Mouse (Mus musculus) G1E (cell line): ENCODE measurements around the gene Atf7.

Source experiments
- CTCF ChIP-seq: IDR thresholded peaks from 2 replicates; pipeline ENCODE4 v1.5.1; 2012; ENCODE audit warnings: low read depth, low read length, inconsistent platforms, mixed read lengths
- GATA1 ChIP-seq: IDR thresholded peaks from 2 replicates; pipeline ENCODE4 v1.6.1; 2012; ENCODE audit warnings: borderline replicate concordance, low read length, inconsistent platforms, mixed read lengths
- POLR2AphosphoS5 ChIP-seq: IDR thresholded peaks from 2 replicates; pipeline ENCODE4 v1.6.1; 2012; ENCODE audit warnings: low read depth, low read length, inconsistent platforms; ENCODE audit not compliant: insufficient replicate concordance
- TAL1 ChIP-seq: conservative IDR thresholded peaks from 2 replicates; pipeline ENCODE4 v1.6.1; 2012; ENCODE audit warnings: low read depth, low read length, inconsistent platforms, mixed read lengths

DNA sequence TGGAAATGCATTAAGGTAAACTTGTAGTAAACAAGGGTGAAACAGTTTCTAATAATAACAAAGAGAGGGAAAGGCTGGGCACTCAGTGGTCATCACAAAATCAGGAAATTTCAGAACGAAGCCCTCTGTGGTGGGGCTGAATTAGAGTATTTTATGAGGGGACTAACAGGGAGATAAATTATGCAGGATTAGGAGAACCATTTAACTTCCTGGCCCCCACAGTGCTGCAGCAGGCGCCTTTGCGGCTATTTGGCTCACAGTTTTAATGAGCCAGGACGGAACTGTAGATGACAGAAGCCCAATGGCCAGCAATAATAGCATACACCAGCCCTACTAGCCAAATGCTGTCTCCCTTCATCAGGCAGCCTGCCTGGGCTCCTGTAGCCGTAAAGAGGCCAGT is 61.6 kb downstream of the Atf7 start:
- TF ChIP-seq CTCF (no peak), GATA1 (no peak), POLR2AphosphoS5 (no peak), TAL1 (no peak)
